In genomic region chr14:33331627-33332026, GRCm38 (mm10) we compare ENCODE assay signal across 23 mouse cellular contexts.
DNase-seq lines count a peak whose midpoint lies in the region; ATAC-seq and TF ChIP-seq lines count a peak whose summit lies in the region.
"Had no signal": no experiment of that assay in that cellular context is flagged by ENCODE, and none has a peak within 500 bp of the region (broad histone marks: within the 10 kb centered on the region; RNA-seq: fewer than 3 reads in every experiment).

No protein-coding gene starts in this region.

- H3K27me3 ChIP-seq in intestine, embryonic 15.5 days (replicated peaks) = no peaks in the 10 kb centered on the region
- no peaks in the 10 kb centered on the region for H3K27me3 ChIP-seq in intestine, embryonic 16.5 days (replicated peaks; ENCODE audit: control insufficient read depth, insufficient read depth, low read length)
- H3K27me3 ChIP-seq in ES-Bruce4 (ENCODE audit: control insufficient read depth, insufficient read depth, low read length, poor library complexity, severe bottlenecking) = no peaks in the 10 kb centered on the region
- no peaks in the 10 kb centered on the region for H3K27me3 ChIP-seq in stomach, embryonic 16.5 days (ENCODE audit: control insufficient read depth, insufficient read depth, low read length)
- no peaks in the 10 kb centered on the region for H3K27me3 ChIP-seq in cerebellum, adult 2 months (ENCODE audit: control insufficient read depth, insufficient read depth, low read length)
- H3K27me3 ChIP-seq: CH12.LX, Patski had no signal

- no peak overlapping the region for H3K4me2 ChIP-seq in intestine, embryonic 15.5 days (replicated peaks)
- no peak overlapping the region for H3K4me2 ChIP-seq in intestine, embryonic 16.5 days (ENCODE audit: low read depth, low read length)
- no peak overlapping the region for H3K4me2 ChIP-seq in stomach, embryonic 16.5 days (ENCODE audit: low read depth, low read length)
- H3K4me2 ChIP-seq: hindbrain, embryonic 12.5 days had no signal

- ATAC-seq in intestine, embryonic 15.5 days = peak; percentile 42; the same call in 1 of the 2 replicates
- no peak for ATAC-seq in intestine, embryonic 16.5 days
- 0 out of 2 replicates have a peak, but pooled peaks have one; percentile 52 for ATAC-seq in stomach, embryonic 16.5 days (ENCODE audit: insufficient read depth, low FRiP score)
- ATAC-seq: forebrain, embryonic 14.5 days; hindbrain, embryonic 16.5 days; inflammation-experienced regulatory T-cells, adult 6 months; Patski had no signal

- peaks cover 6% of the 10 kb centered on the region for H3K4me1 ChIP-seq in intestine, embryonic 15.5 days (replicated peaks)
- peaks cover 7% of the 10 kb centered on the region; the same call in 1 of the 2 replicates for H3K4me1 ChIP-seq in intestine, embryonic 16.5 days (ENCODE audit: control insufficient read depth, insufficient read depth, low read length)
- peaks cover 10% of the 10 kb centered on the region for H3K4me1 ChIP-seq in ES-Bruce4 (ENCODE audit: control insufficient read depth, insufficient read depth, low read length)
- peaks cover 7% of the 10 kb centered on the region; the same call in 1 of the 2 replicates for H3K4me1 ChIP-seq in stomach, embryonic 16.5 days (ENCODE audit: control insufficient read depth, insufficient read depth, low read length)
- H3K4me1 ChIP-seq in cerebellum, adult 2 months (ENCODE audit: control insufficient read depth, insufficient read depth, low read length) = 0 out of 2 replicates have a peak, but pooled peaks cover 2% of the 10 kb centered on the region

- no peak for TF ChIP-seq POLR2A in ES-Bruce4 (IDR thresholded peaks at IDR 0.05; ENCODE audit: insufficient read depth, low read length)
- no peak for TF ChIP-seq POLR2A in cerebellum, adult 2 months (IDR thresholded peaks at IDR 0.05; ENCODE audit: borderline replicate concordance, insufficient read depth, low read length)

- no peak for TF ChIP-seq CTCF in ES-Bruce4 (IDR thresholded peaks at IDR 0.05; ENCODE audit: low read depth, low read length)
- TF ChIP-seq CTCF in cerebellum, adult 2 months (IDR thresholded peaks at IDR 0.05; ENCODE audit: borderline replicate concordance, insufficient read depth, low read depth, low read length) = no peak

- TF ChIP-seq EP300 in ES-Bruce4 (IDR thresholded peaks at IDR 0.05; ENCODE audit: insufficient read depth, low read depth, low read length) = no peak

- H3K36me3 ChIP-seq in intestine, embryonic 15.5 days = no peaks in the 10 kb centered on the region
- H3K36me3 ChIP-seq in intestine, embryonic 16.5 days (ENCODE audit: control insufficient read depth, insufficient read depth, low read length) = no peaks in the 10 kb centered on the region
- H3K36me3 ChIP-seq in ES-Bruce4 (ENCODE audit: control insufficient read depth, insufficient read depth, low read length, poor library complexity, severe bottlenecking) = no peaks in the 10 kb centered on the region
- no peaks in the 10 kb centered on the region for H3K36me3 ChIP-seq in stomach, embryonic 16.5 days (ENCODE audit: control insufficient read depth, insufficient read depth, low read length)
- H3K36me3 ChIP-seq: forebrain, embryonic 10.5 days; hindbrain, embryonic 12.5 days had no signal

- H3K9ac ChIP-seq in intestine, embryonic 15.5 days = 0 out of 2 replicates have a peak overlapping the region, but pooled peaks have one; percentile 9
- H3K9ac ChIP-seq in intestine, embryonic 16.5 days (ENCODE audit: low read depth, low read length) = no peak overlapping the region
- no peak overlapping the region for H3K9ac ChIP-seq in ES-Bruce4 (ENCODE audit: low read depth, poor library complexity, severe bottlenecking)
- no peak overlapping the region for H3K9ac ChIP-seq in stomach, embryonic 16.5 days (ENCODE audit: low read length)
- H3K9ac ChIP-seq: hindbrain, embryonic 12.5 days had no signal

- DNase-seq in R1 (ENCODE audit: low read depth, low spot score) = peak; percentile 49
- no peak for DNase-seq in embryo, embryonic 9.5 days (ENCODE audit: extremely low spot score)
- DNase-seq in cerebellum, adult 2 months = no peak
- DNase-seq: adrenal gland, adult 8-10 months; adrenal gland, postnatal 36 days; cerebellum, adult 8-10 months; cerebellum, postnatal 14 days; gastrocnemius, adult 2 months; gastrocnemius, postnatal 25 days; heart, postnatal 10 days; heart, postnatal 4 days had no signal

- no peak overlapping the region for H3K4me3 ChIP-seq in intestine, embryonic 15.5 days (replicated peaks)
- no peak overlapping the region for H3K4me3 ChIP-seq in intestine, embryonic 16.5 days (ENCODE audit: low read length)
- no peak overlapping the region for H3K4me3 ChIP-seq in ES-Bruce4 (ENCODE audit: low read depth, low read length)
- H3K4me3 ChIP-seq in stomach, embryonic 16.5 days (replicated peaks; ENCODE audit: low read length) = no peak overlapping the region
- no peak overlapping the region for H3K4me3 ChIP-seq in cerebellum, adult 2 months (replicated peaks; ENCODE audit: insufficient read depth, low read depth, low read length)
- H3K4me3 ChIP-seq: erythroblast, embryonic 14.5 days; forebrain, embryonic 10.5 days; gastrocnemius, adult 2 months; hindbrain, embryonic 12.5 days had no signal

- H3K27ac ChIP-seq in intestine, embryonic 15.5 days = no peak overlapping the region
- H3K27ac ChIP-seq in intestine, embryonic 16.5 days (ENCODE audit: low read length) = no peak overlapping the region
- peak overlapping the region; percentile 18 for H3K27ac ChIP-seq in ES-Bruce4 (ENCODE audit: insufficient read depth, low read length)
- no peak overlapping the region for H3K27ac ChIP-seq in stomach, embryonic 16.5 days (ENCODE audit: low read length)
- no peak overlapping the region for H3K27ac ChIP-seq in cerebellum, adult 2 months (ENCODE audit: insufficient read depth, low read length)
- H3K27ac ChIP-seq: forebrain, embryonic 10.5 days; gastrocnemius, adult 2 months; hindbrain, embryonic 12.5 days had no signal

- no peaks in the 10 kb centered on the region for H3K9me3 ChIP-seq in intestine, embryonic 15.5 days
- no peaks in the 10 kb centered on the region for H3K9me3 ChIP-seq in intestine, embryonic 16.5 days (ENCODE audit: control insufficient read depth, low read length)
- H3K9me3 ChIP-seq in ES-Bruce4 (replicated peaks; ENCODE audit: control insufficient read depth, insufficient read depth, low read length, poor library complexity, severe bottlenecking) = no peaks in the 10 kb centered on the region
- H3K9me3 ChIP-seq in stomach, embryonic 16.5 days (replicated peaks; ENCODE audit: control insufficient read depth, low read length) = no peaks in the 10 kb centered on the region
- H3K9me3 ChIP-seq: forebrain, embryonic 10.5 days; hindbrain, embryonic 12.5 days had no signal

- 40% methylated on average over 4 of the region's 4 CpGs for whole genome bisulfite sequencing in intestine, embryonic 15.5 days
- whole genome bisulfite sequencing in intestine, embryonic 16.5 days = 45% methylated on average over 4 of the region's 4 CpGs
- 46% methylated on average over 4 of the region's 4 CpGs for WGBS in stomach, embryonic 16.5 days
- 63% methylated on average over 4 of the region's 4 CpGs for WGBS in cerebellum, adult 2 months
